Mouse (Mus musculus): ENCODE results near the gene Slc29a4.

- no peak for TF ChIP-seq POLR2A (IDR thresholded peaks at IDR 0.05; ENCODE audit: borderline replicate concordance, low read depth, low read length)
- no peak for TF ChIP-seq CTCF (IDR thresholded peaks at IDR 0.05; ENCODE audit: low read depth, low read length)
These were observed 1.6 kb downstream of the Slc29a4 start for GRCm38 (mm10) chr5:142693738-142694430.
